Mouse (Mus musculus): ENCODE results near the gene Trim56.

The Trim56 gene

GRCm38 (mm10) chr5:137108111-137108510 lies 7.9 kb downstream of the Trim56 start:
- DNase-seq, result no peak

GRCm38 (mm10) chr5:137107670-137108069 lies 8.3 kb downstream of the Trim56 start:
- peak; percentile 86 for DNase-seq

- DNase-seq, result peak; percentile 95
Measured at GRCm38 (mm10) chr5:137107024-137107423, 9.0 kb downstream of the Trim56 start.

- DNase-seq, result peak; percentile 96
Measured at GRCm38 (mm10) chr5:137106434-137106833, 9.6 kb downstream of the Trim56 start.

DNA sequence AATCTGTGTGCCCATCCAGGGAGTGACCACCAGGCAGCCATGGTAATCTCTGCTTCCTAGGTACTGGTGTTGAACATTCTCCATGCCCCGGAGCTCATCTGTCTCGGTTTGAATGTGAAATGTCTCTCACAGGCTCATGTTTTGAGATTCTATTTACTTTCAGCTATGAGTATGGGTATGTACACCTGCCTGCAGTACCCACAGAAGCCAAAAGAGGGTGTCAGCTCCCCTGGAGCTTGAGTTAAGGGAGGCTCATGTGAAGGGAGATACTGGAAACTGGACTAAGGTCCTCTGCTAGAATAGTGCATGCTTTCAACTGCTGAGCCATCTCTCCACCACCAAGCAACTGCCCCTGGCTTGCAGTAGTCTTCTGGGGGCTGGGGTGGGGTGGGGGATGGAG lies 12.0 kb downstream of the Trim56 start:
- DNase-seq, result no peak

- peak; percentile 99 for DNase-seq
Measured at GRCm38 (mm10) chr5:137102575-137103522, 13.2 kb downstream of the Trim56 start.

DNA sequence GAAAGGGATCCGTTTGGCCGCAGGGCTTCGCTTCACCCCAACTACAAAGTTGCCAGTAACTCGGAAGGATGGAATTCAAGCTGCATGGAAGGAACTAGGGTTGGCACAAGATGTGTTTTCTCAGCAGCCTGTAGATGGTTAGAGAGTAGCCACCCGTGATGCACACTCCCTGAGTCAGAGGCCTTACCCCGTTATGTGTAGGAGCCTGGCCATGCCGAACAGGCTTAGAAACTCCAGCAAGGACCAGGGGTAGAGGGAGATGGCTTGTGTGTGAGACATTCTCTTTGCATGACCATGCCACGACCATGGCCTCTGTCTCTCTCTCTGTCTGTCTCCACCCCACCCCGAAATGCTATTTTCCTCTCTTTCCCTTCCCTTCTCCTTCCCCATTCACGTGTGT lies 13.9 kb downstream of the Trim56 start:
- no peak for DNase-seq

DNA sequence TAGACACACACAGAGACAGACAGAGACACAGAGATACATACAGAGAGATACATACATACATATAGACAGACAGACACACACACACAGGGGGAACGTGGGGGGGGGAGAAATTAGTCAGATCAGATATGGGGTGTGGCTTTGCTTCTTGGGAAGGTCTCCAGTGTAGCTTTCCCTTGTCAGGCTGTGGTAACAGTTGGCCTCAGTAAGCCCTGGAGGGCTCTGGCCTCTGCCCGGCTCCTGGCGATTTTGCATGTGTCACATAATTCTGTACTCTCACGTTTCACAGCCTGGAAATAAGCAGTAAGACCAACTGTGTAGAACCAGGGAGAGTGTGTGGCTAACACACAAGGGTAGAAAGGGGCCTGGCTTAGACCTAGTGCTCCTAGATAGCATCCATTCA lies 15.3 kb downstream of the Trim56 start:
- no peak for DNase-seq

- no peak for DNase-seq
Measured at GRCm38 (mm10) chr5:137098418-137098817, 17.6 kb downstream of the Trim56 start.

DNA sequence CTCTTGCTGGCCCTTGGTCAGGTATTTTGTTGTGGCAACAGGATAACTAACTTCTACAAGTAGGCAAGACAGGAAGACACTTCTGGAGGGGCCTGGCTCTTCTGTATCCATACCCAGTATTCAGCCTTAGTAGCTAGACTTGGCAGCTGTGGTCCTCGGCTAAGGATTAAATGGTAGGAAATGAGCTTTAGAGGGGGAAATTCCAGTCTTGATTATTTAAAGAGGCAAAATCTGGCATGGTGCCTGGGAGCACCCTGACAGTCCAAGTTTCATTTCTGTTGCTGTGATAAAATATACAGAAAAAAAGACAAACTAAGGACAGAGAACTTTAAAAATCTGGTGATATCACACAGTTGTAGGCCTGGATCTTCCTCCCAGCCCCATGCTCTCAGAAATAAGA lies 20.0 kb downstream of the Trim56 start:
- DNase-seq, result peak; percentile 97

GRCm38 (mm10) chr5:137095135-137095534 lies 20.9 kb downstream of the Trim56 start:
- DNase-seq, result peak; percentile 85

- DNase-seq, result peak; percentile 96
Measured at GRCm38 (mm10) chr5:137093720-137094119, 22.3 kb downstream of the Trim56 start.

GRCm38 (mm10) chr5:137091560-137091959 lies 24.4 kb downstream of the Trim56 start:
- DNase-seq, result peak; percentile 92

GRCm38 (mm10) chr5:137090870-137091269 lies 25.1 kb downstream of the Trim56 start:
- DNase-seq, result no peak

DNA sequence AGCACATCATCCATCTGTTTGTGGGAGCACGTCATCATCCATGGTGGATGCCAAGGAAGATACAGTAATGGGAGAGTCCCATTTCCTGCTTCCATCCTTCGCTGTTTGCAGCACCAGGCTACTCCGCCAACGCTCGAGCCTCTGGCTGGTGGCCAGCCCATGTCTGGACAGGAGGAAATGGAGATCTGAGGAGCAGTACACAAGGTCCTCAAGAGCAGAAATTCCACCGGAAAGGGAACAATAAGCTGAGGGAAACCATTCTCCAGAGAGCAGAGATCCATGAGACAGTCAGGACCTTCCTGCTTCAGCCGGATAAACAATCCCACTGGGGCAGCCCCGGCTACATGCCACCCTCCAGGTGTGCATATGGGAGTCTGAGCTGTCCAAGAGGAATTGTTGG lies 28.6 kb downstream of the Trim56 start:
- DNase-seq, result peak; percentile 99

GRCm38 (mm10) chr5:137085731-137086130 lies 30.3 kb downstream of the Trim56 start:
- no peak for DNase-seq

GRCm38 (mm10) chr5:137085021-137085420 lies 31.0 kb downstream of the Trim56 start:
- no peak for DNase-seq

GRCm38 (mm10) chr5:137083051-137083450 lies 33.0 kb downstream of the Trim56 start:
- no peak for DNase-seq

DNA sequence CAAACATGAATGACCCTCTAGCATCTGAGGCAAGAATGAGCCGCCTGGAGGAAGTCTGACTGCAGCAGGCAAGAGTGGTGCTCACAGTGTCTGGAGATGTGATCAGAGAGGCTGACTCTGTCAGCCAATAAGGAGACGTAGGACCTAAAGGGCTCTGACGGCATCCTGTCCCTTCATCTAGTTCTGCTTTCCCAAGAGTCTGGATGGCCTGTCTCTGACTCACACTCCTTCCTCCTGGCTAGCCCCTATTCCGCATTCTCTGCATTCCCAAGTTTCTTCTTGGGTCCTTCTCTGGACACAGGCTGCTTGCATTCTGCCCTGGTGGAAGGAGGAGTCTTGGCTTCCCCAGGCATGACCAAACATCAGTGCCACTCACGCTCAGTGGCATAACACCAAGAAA lies 36.2 kb downstream of the Trim56 start:
- peak; percentile 98 for DNase-seq

GRCm38 (mm10) chr5:137078616-137079015 lies 37.4 kb downstream of the Trim56 start:
- DNase-seq, result peak; percentile 93

GRCm38 (mm10) chr5:137078041-137078440 lies 38.0 kb downstream of the Trim56 start:
- DNase-seq, result peak; percentile 94

GRCm38 (mm10) chr5:137077187-137077586 lies 38.8 kb downstream of the Trim56 start:
- peak; percentile 86 for DNase-seq

- DNase-seq, result peak; percentile 98
Measured at GRCm38 (mm10) chr5:137076191-137076930, 39.6 kb downstream of the Trim56 start.

GRCm38 (mm10) chr5:137075726-137076125 lies 40.3 kb downstream of the Trim56 start:
- DNase-seq, result no peak
